Mouse (Mus musculus) cortical plate, adult 2 months (tissue): ENCODE data around the gene Tagln3.

Experiments used
- CTCF ChIP-seq: fragments of 200-500 bp; IDR thresholded peaks from 2 replicates; pipeline ENCODE4 v1.5.1; 2011; ENCODE audit warnings: mild to moderate bottlenecking, control low read depth, low read length; ENCODE audit not compliant: insufficient read depth; ENCODE audit errors: extremely low read depth
- POLR2A ChIP-seq: fragments of 200-500 bp; IDR thresholded peaks from 2 replicates; pipeline ENCODE4 v1.6.1; 2011; ENCODE audit warnings: mild to moderate bottlenecking, low read length, control low read depth; ENCODE audit not compliant: insufficient read depth; ENCODE audit errors: extremely low read depth

- TF ChIP-seq POLR2A (no peak), CTCF (no peak)
These were observed 1.1 kb downstream of the Tagln3 start for GRCm38 (mm10) chr16:45723172-45723901.
